Mouse (Mus musculus) liver, postnatal 0 days (tissue): ENCODE measurements around the gene Gm20388. TPM values are rescaled to one million over a fixed set of nuclear protein-coding genes. Genes with fewer than 3 reads are reported as not detected.

ENCODE experiments used
- ATAC-seq: fragments of 200-750 bp; cut with Nextera tagmentation; 2 replicates; pipeline ENCODE4 v1.8.0; 2017; ENCODE audit warnings: mild to moderate bottlenecking, moderate library complexity
- DNase-seq: peaks from one replicate; pipeline ENCODE4 v3.0.0-alpha.2; 2016
- H3K27ac ChIP-seq: fragments of 300-500 bp; sonication (generic); 2 replicates; pipeline ENCODE4 v1.5.1; 2014; ENCODE audit warnings: antibody characterized with exemption, moderate library complexity, mild to moderate bottlenecking, low read depth
- H3K27me3 ChIP-seq: fragments of 300-500 bp; sonication (generic); 2 replicates; pipeline ENCODE4 v1.6.1; 2014; ENCODE audit warnings: low read length, control low read depth, mixed read lengths; ENCODE audit not compliant: insufficient read depth
- H3K36me3 ChIP-seq: fragments of 300-500 bp; sonication (generic); replicated peaks from 2 replicates; pipeline ENCODE4 v1.6.1; 2014; ENCODE audit warnings: mild to moderate bottlenecking, control low read depth, low read length, moderate library complexity, mixed read lengths; ENCODE audit not compliant: insufficient read depth
- H3K4me1 ChIP-seq: fragments of 300-500 bp; sonication (generic); 2 replicates; pipeline ENCODE4 v1.6.1; 2014; ENCODE audit warnings: antibody characterized with exemption, mild to moderate bottlenecking, control low read depth; ENCODE audit not compliant: insufficient read depth
- H3K4me2 ChIP-seq: fragments of 300-500 bp; sonication (generic); 2 replicates; pipeline ENCODE4 v1.6.1; 2014; ENCODE audit warnings: low read depth, mild to moderate bottlenecking, low read length, moderate library complexity, mixed read lengths
- H3K4me3 ChIP-seq: fragments of 300-500 bp; sonication (generic); 2 replicates; pipeline ENCODE4 v1.5.1; 2014; ENCODE audit warnings: low read depth, low read length
- H3K9ac ChIP-seq: fragments of 300-500 bp; sonication (generic); replicated peaks from 2 replicates; pipeline ENCODE4 v1.6.1; 2014; ENCODE audit warnings: mild to moderate bottlenecking, moderate library complexity
- H3K9me3 ChIP-seq: fragments of 300-500 bp; sonication (generic); 2 replicates; pipeline ENCODE4 v1.6.1; 2016; ENCODE audit warnings: mild to moderate bottlenecking, control low read depth, low read length, mixed read lengths
- CTCF ChIP-seq: sonication (generic); IDR thresholded peaks from 2 replicates; pipeline ENCODE4 v1.5.1; 2016; ENCODE audit warnings: antibody characterized with exemption, low read depth
- EP300 ChIP-seq: IDR thresholded peaks from 2 replicates; pipeline ENCODE4 v1.6.1; 2016; ENCODE audit warnings: antibody characterized with exemption, low read depth, mild to moderate bottlenecking
- WGBS: fragments of 180-500 bp; shearing (Covaris S2); extraction: QIAGEN DNeasy Blood & Tissue Kit; methylation state at CpG from one replicate; pipeline ENCODE4 v1.1.7; 2014; ENCODE audit not compliant: insufficient replicate concordance; 5-methylcytosine and 5-hydroxymethylcytosine counted together
- polyA plus RNA-seq: library from polyadenylated mRNA; unstranded; fragments of >200 nt; fragmentation: Nextera tagmentation; extraction: Ambion mirVana; gene quantifications from 2 replicates; pipeline ENCODE4 v1.2.1, GENCODE M21; 2015

Gene Gm20388
- polyA plus RNA-seq, 1 experiment from 2014 or later, result not detected

GRCm38 (mm10) chr8:120505619-120506310 is 595.1 kb downstream of the Gm20388 start:
- Histone ChIP-seq H3K4me3 (no peak overlapping the region), H3K36me3 (no peaks in the 10 kb centered on the region), H3K4me2 (no peak overlapping the region), H3K9me3 (no peaks in the 10 kb centered on the region), H3K27ac (0 out of 2 replicates have a peak overlapping the region, but pooled peaks have one; percentile 5), H3K9ac (no peak overlapping the region), H3K27me3 (no peaks in the 10 kb centered on the region), H3K4me1 (peaks cover 69% of the 10 kb centered on the region)
- ATAC-seq, result no peak
- DNase-seq, result no peak
- TF ChIP-seq CTCF (no peak), EP300 (no peak)
- WGBS, result 57% methylated on average over 23 of the region's 23 CpGs

- H3K36me3 ChIP-seq, result no peaks in the 10 kb centered on the region
- peaks cover 65% of the 10 kb centered on the region for H3K4me1 ChIP-seq
Observed at GRCm38 (mm10) chr8:120506562-120506961, 595.9 kb downstream of the Gm20388 start.

GRCm38 (mm10) chr8:120507290-120507689 is 596.6 kb downstream of the Gm20388 start:
- Histone ChIP-seq H3K4me1 (peaks cover 61% of the 10 kb centered on the region), H3K27ac (no peak overlapping the region), H3K4me2 (no peak overlapping the region), H3K4me3 (no peak overlapping the region), H3K36me3 (no peaks in the 10 kb centered on the region), H3K9ac (no peak overlapping the region), H3K9me3 (no peaks in the 10 kb centered on the region), H3K27me3 (no peaks in the 10 kb centered on the region)
- TF ChIP-seq CTCF (no peak), EP300 (no peak)
- 92% methylated on average over 9 of the region's 9 CpGs for WGBS
- ATAC-seq (no peak), DNase-seq (no peak)

More at GRCm38 (mm10) chr8:120506562-120506961, 595.9 kb downstream of the Gm20388 start:
- 57% methylated on average over 2 of the region's 2 CpGs for WGBS
- TF ChIP-seq EP300 (no peak), CTCF (peak; percentile 59)
- H3K27ac ChIP-seq, result no peak overlapping the region
- no peak overlapping the region for H3K9ac ChIP-seq
- ATAC-seq (no peak), DNase-seq (no peak)
- no peak overlapping the region for H3K4me2 ChIP-seq
- H3K9me3 ChIP-seq, result no peaks in the 10 kb centered on the region
- no peaks in the 10 kb centered on the region for H3K27me3 ChIP-seq
- no peak overlapping the region for H3K4me3 ChIP-seq

GRCm38 (mm10) chr8:120509136-120510034 is 598.7 kb downstream of the Gm20388 start:
- no peaks in the 10 kb centered on the region for H3K36me3 ChIP-seq
- TF ChIP-seq EP300 (no peak), CTCF (0 out of 2 replicates have a peak, but pooled peaks have one; percentile 3)
- 27% methylated on average over 21 of the region's 21 CpGs for WGBS
- peaks cover 45% of the 10 kb centered on the region for H3K4me1 ChIP-seq
- peak; percentile 28; the same call in 1 of the 2 replicates for ATAC-seq
- H3K27me3 ChIP-seq, result no peaks in the 10 kb centered on the region
- peak overlapping the region; percentile 47 for H3K4me2 ChIP-seq
- H3K9me3 ChIP-seq, result no peaks in the 10 kb centered on the region
- H3K9ac ChIP-seq, result no peak overlapping the region; the same call in 1 of the 2 replicates
- no peak for DNase-seq
- H3K4me3 ChIP-seq, result no peak overlapping the region
- no peak overlapping the region for H3K27ac ChIP-seq

GRCm38 (mm10) chr8:120510035-120510416 is 599.4 kb downstream of the Gm20388 start:
- no peak for ATAC-seq
- no peaks in the 10 kb centered on the region for H3K9me3 ChIP-seq
- no peak for DNase-seq
- no peak overlapping the region for H3K4me3 ChIP-seq
- H3K4me1 ChIP-seq, result peaks cover 39% of the 10 kb centered on the region
- TF ChIP-seq CTCF (no peak), EP300 (no peak)
- H3K27me3 ChIP-seq, result no peaks in the 10 kb centered on the region
- no peaks in the 10 kb centered on the region for H3K36me3 ChIP-seq
- no peak overlapping the region for H3K9ac ChIP-seq
- H3K27ac ChIP-seq, result no peak overlapping the region
- H3K4me2 ChIP-seq, result 0 out of 2 replicates have a peak overlapping the region, but pooled peaks have one; percentile 47
- WGBS, result 14% methylated on average over 5 of the region's 6 CpGs

GRCm38 (mm10) chr8:120510863-120511457 is 600.3 kb downstream of the Gm20388 start:
- Histone ChIP-seq H3K4me2 (no peak overlapping the region), H3K9ac (no peak overlapping the region), H3K4me3 (no peak overlapping the region), H3K27ac (no peak overlapping the region), H3K4me1 (peaks cover 30% of the 10 kb centered on the region), H3K36me3 (no peaks in the 10 kb centered on the region), H3K27me3 (no peaks in the 10 kb centered on the region), H3K9me3 (no peaks in the 10 kb centered on the region)
- no peak for TF ChIP-seq CTCF
- no peak for TF ChIP-seq EP300
- WGBS, result 38% methylated on average over 5 of the region's 5 CpGs
- no peak for DNase-seq
- ATAC-seq, result no peak
